Mouse (Mus musculus): Measurements from ENCODE around the gene Sfmbt2. TPM values are rescaled to one million over a fixed set of nuclear protein-coding genes. Genes with fewer than 3 reads are reported as not detected.

The Sfmbt2 gene
- polyA plus RNA-seq, 1 experiment, result 103 TPM

- Histone ChIP-seq H3K27ac (ENCODE audit: insufficient read depth, low read length) (no peak overlapping the region), H3K4me1 (ENCODE audit: control insufficient read depth, insufficient read depth, low read length) (no peaks in the 10 kb centered on the region), H3K9me3 (replicated peaks; ENCODE audit: control insufficient read depth, insufficient read depth, low read length, poor library complexity, severe bottlenecking) (no peaks in the 10 kb centered on the region), H3K27me3 (ENCODE audit: control insufficient read depth, insufficient read depth, low read length, poor library complexity, severe bottlenecking) (no peaks in the 10 kb centered on the region), H3K36me3 (ENCODE audit: control insufficient read depth, insufficient read depth, low read length, poor library complexity, severe bottlenecking) (no peaks in the 10 kb centered on the region), H3K4me3 (ENCODE audit: low read depth, low read length) (no peak overlapping the region), H3K9ac (ENCODE audit: low read depth, poor library complexity, severe bottlenecking) (no peak overlapping the region)
- TF ChIP-seq EP300 (IDR thresholded peaks at IDR 0.05; ENCODE audit: insufficient read depth, low read depth, low read length) (no peak), CTCF (IDR thresholded peaks at IDR 0.05; ENCODE audit: low read depth, low read length) (no peak), POLR2A (IDR thresholded peaks at IDR 0.05; ENCODE audit: insufficient read depth, low read length) (no peak)
Observed at GRCm38 (mm10) chr2:10615500-10615899, 245.2 kb downstream of the Sfmbt2 start.

Other genes with a start within 250 kb of the Sfmbt2 start
- not detected in 2 replicates for gene Itih2, start 239.1 kb upstream of the Sfmbt2 start, polyA plus RNA-seq (2011; ENCODE audit: insufficient read depth, insufficient read length, low read depth, missing spikeins)
- 0.72 and 0.90 TPM in 2 replicates for gene Itih5, start 216.9 kb upstream of the Sfmbt2 start, polyA plus RNA-seq (2011; ENCODE audit: insufficient read depth, insufficient read length, low read depth, missing spikeins)

All from ES-Bruce4 (cell line).